Mouse (Mus musculus): ENCODE measurements around the gene Ltb4r2. TPM values are rescaled to one million over a fixed set of nuclear protein-coding genes. Genes with fewer than 3 reads are reported as not detected.

Ltb4r2 gene
- polyA plus RNA-seq, 1 experiment, result 65.3 TPM

- no peak for TF ChIP-seq POLR2A (IDR thresholded peaks at IDR 0.05; ENCODE audit: low read depth, low read length)
- TF ChIP-seq CTCF (IDR thresholded peaks at IDR 0.05; ENCODE audit: extremely low read depth, insufficient read length, insufficient replicate concordance, low read depth, low read length), result no peak
- Histone ChIP-seq H3K36me3 (ENCODE audit: control insufficient read depth, insufficient read depth, low read length) (peaks cover 26% of the 10 kb centered on the region), H3K4me1 (ENCODE audit: control insufficient read depth, insufficient read depth, insufficient read length, low read length) (peaks cover 4% of the 10 kb centered on the region; the same call in 1 of the 2 replicates), H3K27me3 (ENCODE audit: control insufficient read depth, insufficient read depth, low read length) (no peaks in the 10 kb centered on the region), H3K27ac (ENCODE audit: insufficient read depth, low read depth, low read length) (no peak overlapping the region), H3K4me3 (ENCODE audit: low read depth, low read length) (no peak overlapping the region)
- whole genome bisulfite sequencing, result 95% methylated on average over 6 of the region's 6 CpGs
Observed at GRCm38 (mm10) chr14:55719737-55720136, 41.5 kb upstream of the Ltb4r2 start.

GRCm38 (mm10) chr14:55720666-55721065 is 40.6 kb upstream of the Ltb4r2 start:
- WGBS, result 96% methylated on average over 12 of the region's 12 CpGs
- Histone ChIP-seq H3K27me3 (ENCODE audit: control insufficient read depth, insufficient read depth, low read length) (no peaks in the 10 kb centered on the region), H3K4me3 (ENCODE audit: low read depth, low read length) (no peak overlapping the region), H3K36me3 (ENCODE audit: control insufficient read depth, insufficient read depth, low read length) (peaks cover 26% of the 10 kb centered on the region), H3K4me1 (ENCODE audit: control insufficient read depth, insufficient read depth, insufficient read length, low read length) (peaks cover 8% of the 10 kb centered on the region; the same call in 1 of the 2 replicates), H3K27ac (ENCODE audit: insufficient read depth, low read depth, low read length) (no peak overlapping the region)
- TF ChIP-seq POLR2A (IDR thresholded peaks at IDR 0.05; ENCODE audit: low read depth, low read length), result no peak
- no peak for TF ChIP-seq CTCF (IDR thresholded peaks at IDR 0.05; ENCODE audit: extremely low read depth, insufficient read length, insufficient replicate concordance, low read depth, low read length)

- H3K27ac ChIP-seq (ENCODE audit: insufficient read depth, low read depth, low read length), result no peak overlapping the region
- no peak overlapping the region for H3K4me3 ChIP-seq (ENCODE audit: low read depth, low read length)
- peaks cover 26% of the 10 kb centered on the region for H3K36me3 ChIP-seq (ENCODE audit: control insufficient read depth, insufficient read depth, low read length)
- 88% methylated on average over 6 of the region's 6 CpGs for WGBS
- no peaks in the 10 kb centered on the region for H3K27me3 ChIP-seq (ENCODE audit: control insufficient read depth, insufficient read depth, low read length)
- TF ChIP-seq POLR2A (IDR thresholded peaks at IDR 0.05; ENCODE audit: low read depth, low read length), result no peak
- TF ChIP-seq CTCF (IDR thresholded peaks at IDR 0.05; ENCODE audit: extremely low read depth, insufficient read length, insufficient replicate concordance, low read depth, low read length), result no peak
- H3K4me1 ChIP-seq (ENCODE audit: control insufficient read depth, insufficient read depth, insufficient read length, low read length), result peaks cover 8% of the 10 kb centered on the region; the same call in 1 of the 2 replicates
Observed at GRCm38 (mm10) chr14:55721076-55721475, 40.2 kb upstream of the Ltb4r2 start.

GRCm38 (mm10) chr14:55721700-55722437 is 39.4 kb upstream of the Ltb4r2 start, which contains the start of gene Rabggta:
TSS of gene Rabggta (minus strand) at chr14:55722263.
- Histone ChIP-seq H3K27ac (ENCODE audit: insufficient read depth, low read depth, low read length) (peak within 1 kb of the TSS; percentile 64), H3K4me3 (ENCODE audit: low read depth, low read length) (peak within 1 kb of the TSS; percentile 95), H3K27me3 (ENCODE audit: control insufficient read depth, insufficient read depth, low read length) (no peaks in the 10 kb centered on the region), H3K36me3 (ENCODE audit: control insufficient read depth, insufficient read depth, low read length) (peaks cover 21% of the 10 kb centered on the region), H3K4me1 (ENCODE audit: control insufficient read depth, insufficient read depth, insufficient read length, low read length) (peaks cover 9% of the 10 kb centered on the region; the same call in 1 of the 2 replicates)
- peak; percentile 88 for TF ChIP-seq CTCF (IDR thresholded peaks at IDR 0.05; ENCODE audit: extremely low read depth, insufficient read length, insufficient replicate concordance, low read depth, low read length)
- peak; percentile 61 for TF ChIP-seq POLR2A (IDR thresholded peaks at IDR 0.05; ENCODE audit: low read depth, low read length)
- under 1% methylated on average over 50 of the region's 50 CpGs for WGBS

GRCm38 (mm10) chr14:55722438-55722945 is 38.7 kb upstream of the Ltb4r2 start:
- Histone ChIP-seq H3K27me3 (ENCODE audit: control insufficient read depth, insufficient read depth, low read length) (no peaks in the 10 kb centered on the region), H3K4me3 (ENCODE audit: low read depth, low read length) (no peak overlapping the region), H3K27ac (ENCODE audit: insufficient read depth, low read depth, low read length) (no peak overlapping the region), H3K4me1 (ENCODE audit: control insufficient read depth, insufficient read depth, insufficient read length, low read length) (peaks cover 9% of the 10 kb centered on the region; the same call in 1 of the 2 replicates), H3K36me3 (ENCODE audit: control insufficient read depth, insufficient read depth, low read length) (peaks cover 15% of the 10 kb centered on the region)
- 52% methylated on average over 8 of the region's 8 CpGs for WGBS
- TF ChIP-seq POLR2A (IDR thresholded peaks at IDR 0.05; ENCODE audit: low read depth, low read length), result no peak
- no peak for TF ChIP-seq CTCF (IDR thresholded peaks at IDR 0.05; ENCODE audit: extremely low read depth, insufficient read length, insufficient replicate concordance, low read depth, low read length)

- Histone ChIP-seq H3K36me3 (ENCODE audit: control insufficient read depth, insufficient read depth, low read length) (peaks cover 11% of the 10 kb centered on the region; the same call in 1 of the 2 replicates), H3K4me1 (ENCODE audit: control insufficient read depth, insufficient read depth, insufficient read length, low read length) (peaks cover 12% of the 10 kb centered on the region; the same call in 1 of the 2 replicates), H3K4me3 (ENCODE audit: low read depth, low read length) (no peak overlapping the region), H3K27ac (ENCODE audit: insufficient read depth, low read depth, low read length) (no peak overlapping the region), H3K27me3 (ENCODE audit: control insufficient read depth, insufficient read depth, low read length) (no peaks in the 10 kb centered on the region)
- TF ChIP-seq POLR2A (IDR thresholded peaks at IDR 0.05; ENCODE audit: low read depth, low read length), result no peak
- TF ChIP-seq CTCF (IDR thresholded peaks at IDR 0.05; ENCODE audit: extremely low read depth, insufficient read length, insufficient replicate concordance, low read depth, low read length), result no peak
- 94% methylated on average over 7 of the region's 7 CpGs for WGBS
Observed at GRCm38 (mm10) chr14:55723433-55723832, 37.8 kb upstream of the Ltb4r2 start.

GRCm38 (mm10) chr14:55724411-55724871 is 36.8 kb upstream of the Ltb4r2 start:
- peaks cover 3% of the 10 kb centered on the region; the same call in 1 of the 2 replicates for H3K36me3 ChIP-seq (ENCODE audit: control insufficient read depth, insufficient read depth, low read length)
- TF ChIP-seq POLR2A (IDR thresholded peaks at IDR 0.05; ENCODE audit: low read depth, low read length), result no peak
- TF ChIP-seq CTCF (IDR thresholded peaks at IDR 0.05; ENCODE audit: extremely low read depth, insufficient read length, insufficient replicate concordance, low read depth, low read length), result no peak
- peaks cover 12% of the 10 kb centered on the region; the same call in 1 of the 2 replicates for H3K4me1 ChIP-seq (ENCODE audit: control insufficient read depth, insufficient read depth, insufficient read length, low read length)
- H3K4me3 ChIP-seq (ENCODE audit: low read depth, low read length), result no peak overlapping the region
- 11% methylated on average over 8 of the region's 8 CpGs for WGBS
- peak overlapping the region; percentile 44 for H3K27ac ChIP-seq (ENCODE audit: insufficient read depth, low read depth, low read length)
- no peaks in the 10 kb centered on the region for H3K27me3 ChIP-seq (ENCODE audit: control insufficient read depth, insufficient read depth, low read length)
